Mouse (Mus musculus): ENCODE measurements at regions not wholly inside any gene's neighbourhood (a gene's known extent, or its start where the extent isn't known, plus 50 kb on each side); places are given as distances from the start of the nearest gene placed in this dataset.

- Histone ChIP-seq H3K4me3 (replicated peaks in 1 of 3; ENCODE audit: low read depth in 2 of 3, low read length in 2 of 3, poor library complexity in 1 of 3) (no peak overlapping the region), H3K9ac (ENCODE audit: insufficient read depth, low read depth) (no peak overlapping the region), H3K4me1 (ENCODE audit: control insufficient read depth in 1 of 2, insufficient read depth in 2 of 2) (no peaks in the 10 kb centered on the region), H3K27ac (ENCODE audit: insufficient read depth, low read depth) (no peak overlapping the region), H3K9me3 (replicated peaks; ENCODE audit: low read length) (no peaks in the 10 kb centered on the region), H3K79me2 (replicated peaks; ENCODE audit: control insufficient read depth, extremely low read depth, insufficient read depth, poor library complexity, severe bottlenecking) (no peaks in the 10 kb centered on the region), H3K27me3 (replicated peaks) (no peaks in the 10 kb centered on the region), H3K36me3 (replicated peaks in 1 of 2; ENCODE audit: control insufficient read depth in 1 of 2, insufficient read depth in 1 of 2, low read length in 1 of 2) (no peaks in the 10 kb centered on the region), H3K4me2 (ENCODE audit: insufficient read depth, low read depth, poor library complexity, severe bottlenecking) (no peak overlapping the region)
- TF ChIP-seq POLR2AphosphoS2 (IDR thresholded peaks at IDR 0.05; ENCODE audit: low read depth, low read length) (no peak), MEF2A (IDR thresholded peaks at IDR 0.05; ENCODE audit: borderline replicate concordance, low read depth, low read length) (no peak), ELF1 (IDR thresholded peaks at IDR 0.05; ENCODE audit: low read depth, low read length) (no peak), ETS1 (conservative IDR thresholded peaks at IDR 0.05; ENCODE audit: low read depth, low read length) (no peak), EP300 (IDR thresholded peaks at IDR 0.05; ENCODE audit: low read length) (no peak), CHD2 (IDR thresholded peaks at IDR 0.05; ENCODE audit: low read length) (no peak), ZMIZ1 (IDR thresholded peaks at IDR 0.05; ENCODE audit: low read depth, low read length) (no peak), RAD21 (IDR thresholded peaks at IDR 0.05; ENCODE audit: low read depth, low read length) (no peak), USF1 (IDR thresholded peaks at IDR 0.05; ENCODE audit: low read depth, low read length) (no peak), UBTF (IDR thresholded peaks at IDR 0.05; ENCODE audit: low read depth, low read length) (no peak), TBP (conservative IDR thresholded peaks at IDR 0.05; ENCODE audit: low read depth, low read length) (no peak), RCOR1 (conservative IDR thresholded peaks at IDR 0.05; ENCODE audit: low read depth, low read length) (no peak), MAFK (IDR thresholded peaks at IDR 0.05; ENCODE audit: insufficient replicate concordance, low read length) (no peak), TCF12 (IDR thresholded peaks at IDR 0.05; ENCODE audit: low read depth, low read length) (no peak), CHD1 (IDR thresholded peaks at IDR 0.05; ENCODE audit: low read depth, low read length) (no peak)
- dilution Hi-C loops (cut with MboI; ENCODE audit: extremely low pct_ligation_motif_present, extremely low pct_unique_long_range_greater_than_20kb, low sequenced_read_pairs) (no loop called here), in situ Hi-C loops (cut with MboI; ENCODE audit: low pct_ligation_motif_present, low pct_unique_long_range_greater_than_20kb, low sequenced_read_pairs) (no loop called here)
- DNase-seq (ENCODE audit: extremely low read depth) = no peak
These were observed 137.1 kb upstream of the Adamts16 start for GRCm38 (mm10) chr13:70978547-70979307.

DNA sequence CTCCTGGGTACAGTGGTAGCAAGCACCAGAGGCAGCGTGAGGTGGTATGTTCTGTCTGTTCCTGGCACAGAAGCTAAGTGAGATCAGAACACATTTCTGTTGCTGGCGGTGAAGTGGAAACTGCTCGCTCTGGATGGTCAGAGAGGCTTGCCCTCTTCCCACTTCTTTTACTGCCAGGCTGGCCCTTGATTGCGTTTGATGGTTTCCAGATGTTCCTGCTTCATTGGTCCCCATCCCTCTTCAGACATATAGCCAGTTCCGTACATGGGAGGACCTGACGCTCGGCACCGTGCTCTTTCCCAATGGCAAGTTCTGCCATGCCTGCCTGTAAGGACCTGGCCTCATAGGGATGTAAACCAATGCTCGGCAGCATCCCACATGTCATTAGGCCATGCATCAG is 128.0 kb upstream of the Adamts16 start:
- dilution Hi-C loops (cut with MboI; ENCODE audit: extremely low pct_ligation_motif_present, extremely low pct_unique_long_range_greater_than_20kb, low sequenced_read_pairs) (no loop called here), in situ Hi-C loops (cut with MboI; ENCODE audit: low pct_ligation_motif_present, low pct_unique_long_range_greater_than_20kb, low sequenced_read_pairs) (no loop called here)
- no peak overlapping the region for H3K4me3 ChIP-seq (replicated peaks in 1 of 3; ENCODE audit: low read depth in 2 of 3, low read length in 2 of 3, poor library complexity in 1 of 3)
- no peak overlapping the region for H3K27ac ChIP-seq (ENCODE audit: insufficient read depth, low read depth)
- no peaks in the 10 kb centered on the region for H3K9me3 ChIP-seq (replicated peaks; ENCODE audit: low read length)
- peaks cover 3% of the 10 kb centered on the region for H3K27me3 ChIP-seq (replicated peaks)
- H3K79me2 ChIP-seq (replicated peaks; ENCODE audit: control insufficient read depth, extremely low read depth, insufficient read depth, poor library complexity, severe bottlenecking) = no peaks in the 10 kb centered on the region; the same call in 1 of the 2 replicates
- no peaks in the 10 kb centered on the region for H3K4me1 ChIP-seq (ENCODE audit: control insufficient read depth in 1 of 2, insufficient read depth in 2 of 2)
- no peak overlapping the region for H3K4me2 ChIP-seq (ENCODE audit: insufficient read depth, low read depth, poor library complexity, severe bottlenecking)
- no peak for DNase-seq (ENCODE audit: extremely low read depth)
- no peaks in the 10 kb centered on the region for H3K36me3 ChIP-seq (replicated peaks in 1 of 2; ENCODE audit: control insufficient read depth in 1 of 2, insufficient read depth in 1 of 2, low read length in 1 of 2)
- TF ChIP-seq TBP (conservative IDR thresholded peaks at IDR 0.05; ENCODE audit: low read depth, low read length) (no peak), TCF12 (IDR thresholded peaks at IDR 0.05; ENCODE audit: low read depth, low read length) (no peak)
- no peak overlapping the region for H3K9ac ChIP-seq (ENCODE audit: insufficient read depth, low read depth)

Data from CH12.LX (cell line).